Mouse (Mus musculus): ENCODE measurements around the gene Cacna2d1. TPM values are rescaled to one million over a fixed set of nuclear protein-coding genes. Genes with fewer than 3 reads are reported as not detected.
A peak's percentile ranks its signal among the peaks of the same experiment; 100 is the strongest.

Cacna2d1 gene
- 9.9 and 15.4 TPM in 2 replicates for polyA plus RNA-seq (2016; fragmentation: Nextera tagmentation; extraction: Ambion mirVana)

- DNase-seq (ENCODE audit: low spot score) = peak; percentile 79
- under 1% methylated on average over 92 of the region's 120 CpGs for WGBS
- H3K27me3 ChIP-seq (ENCODE audit: insufficient read depth, poor library complexity, severe bottlenecking) = peaks cover 28% of the 10 kb centered on the region; the same call in 1 of the 2 replicates
- H3K4me3 ChIP-seq = peak within 1 kb of the TSS; percentile 83
- H3K4me1 ChIP-seq = peaks cover 13% of the 10 kb centered on the region
- no peaks in the 10 kb centered on the region for H3K36me3 ChIP-seq
- no peaks in the 10 kb centered on the region for H3K9me3 ChIP-seq
- peak within 1 kb of the TSS; percentile 98 for H3K27ac ChIP-seq
Measured at GRCm38 (mm10) chr5:15934376-15935233, at the start of gene Cacna2d1. Cacna2d1 (plus strand) TSS chr5:15934691.

- Histone ChIP-seq H3K4me1 (no peaks in the 10 kb centered on the region), H3K36me3 (no peaks in the 10 kb centered on the region), H3K4me3 (no peak overlapping the region), H3K9me3 (no peaks in the 10 kb centered on the region), H3K27ac (no peak overlapping the region), H3K27me3 (ENCODE audit: insufficient read depth, poor library complexity, severe bottlenecking) (no peaks in the 10 kb centered on the region)
- no peak for DNase-seq (ENCODE audit: low spot score)
- 64% methylated on average over 2 of the region's 2 CpGs for WGBS
Measured at GRCm38 (mm10) chr5:15895098-15895497, 39.4 kb upstream of the Cacna2d1 start.

- H3K4me3 ChIP-seq = no peak overlapping the region
- H3K27me3 ChIP-seq (ENCODE audit: insufficient read depth, poor library complexity, severe bottlenecking) = no peaks in the 10 kb centered on the region
- no peaks in the 10 kb centered on the region for H3K4me1 ChIP-seq
- H3K36me3 ChIP-seq = no peaks in the 10 kb centered on the region
- H3K9me3 ChIP-seq = no peaks in the 10 kb centered on the region
- H3K27ac ChIP-seq = no peak overlapping the region
- 76% methylated on average over 3 of the region's 3 CpGs for WGBS
- no peak for DNase-seq (ENCODE audit: low spot score)
Measured at GRCm38 (mm10) chr5:15896706-15897105, 37.8 kb upstream of the Cacna2d1 start.

- Histone ChIP-seq H3K36me3 (no peaks in the 10 kb centered on the region), H3K27ac (no peak overlapping the region), H3K9me3 (no peaks in the 10 kb centered on the region), H3K4me3 (no peak overlapping the region), H3K4me1 (no peaks in the 10 kb centered on the region), H3K27me3 (ENCODE audit: insufficient read depth, poor library complexity, severe bottlenecking) (no peaks in the 10 kb centered on the region)
- DNase-seq (ENCODE audit: low spot score) = no peak
- WGBS = 90% methylated on average over 3 of the region's 3 CpGs
Measured at GRCm38 (mm10) chr5:15906446-15906845, 28.0 kb upstream of the Cacna2d1 start.

GRCm38 (mm10) chr5:15914931-15915330 is 19.6 kb upstream of the Cacna2d1 start:
- Histone ChIP-seq H3K4me3 (no peak overlapping the region), H3K36me3 (no peaks in the 10 kb centered on the region), H3K27me3 (ENCODE audit: insufficient read depth, poor library complexity, severe bottlenecking) (no peaks in the 10 kb centered on the region), H3K9me3 (no peaks in the 10 kb centered on the region), H3K4me1 (no peaks in the 10 kb centered on the region), H3K27ac (no peak overlapping the region)
- WGBS = 56% methylated on average over 1 of the region's 1 CpGs
- no peak for DNase-seq (ENCODE audit: low spot score)

GRCm38 (mm10) chr5:15928506-15928905 is 6.0 kb upstream of the Cacna2d1 start:
- H3K4me3 ChIP-seq = no peak overlapping the region
- no peaks in the 10 kb centered on the region for H3K9me3 ChIP-seq
- H3K27me3 ChIP-seq (ENCODE audit: insufficient read depth, poor library complexity, severe bottlenecking) = peaks cover 4% of the 10 kb centered on the region; the same call in 1 of the 2 replicates
- H3K36me3 ChIP-seq = no peaks in the 10 kb centered on the region
- no peak overlapping the region for H3K27ac ChIP-seq
- peaks cover 2% of the 10 kb centered on the region; the same call in 1 of the 2 replicates for H3K4me1 ChIP-seq
- DNase-seq (ENCODE audit: low spot score) = no peak
- 75% methylated on average over 6 of the region's 6 CpGs for WGBS

GRCm38 (mm10) chr5:15933017-15933416 is 1.5 kb upstream of the Cacna2d1 start:
- Histone ChIP-seq H3K9me3 (no peaks in the 10 kb centered on the region), H3K27me3 (ENCODE audit: insufficient read depth, poor library complexity, severe bottlenecking) (peaks cover 28% of the 10 kb centered on the region; the same call in 1 of the 2 replicates), H3K36me3 (no peaks in the 10 kb centered on the region), H3K4me3 (no peak overlapping the region), H3K4me1 (peaks cover 13% of the 10 kb centered on the region), H3K27ac (no peak overlapping the region)
- DNase-seq (ENCODE audit: low spot score) = no peak
- 16% methylated on average over 6 of the region's 6 CpGs for WGBS

- no peaks in the 10 kb centered on the region for H3K9me3 ChIP-seq
- no peak for DNase-seq (ENCODE audit: low spot score)
- peaks cover 28% of the 10 kb centered on the region; the same call in 1 of the 2 replicates for H3K27me3 ChIP-seq (ENCODE audit: insufficient read depth, poor library complexity, severe bottlenecking)
- H3K4me1 ChIP-seq = peaks cover 13% of the 10 kb centered on the region
- H3K27ac ChIP-seq = peak overlapping the region; percentile 98
- peak overlapping the region; percentile 83 for H3K4me3 ChIP-seq
- no peaks in the 10 kb centered on the region for H3K36me3 ChIP-seq
- WGBS = 6% methylated on average over 17 of the region's 17 CpGs
Measured at GRCm38 (mm10) chr5:15933581-15934375, 713 bp upstream of the Cacna2d1 start.

- DNase-seq (ENCODE audit: low spot score) = peak; percentile 74
Measured at GRCm38 (mm10) chr5:15935234-15935728, 790 bp downstream of the Cacna2d1 start.

GRCm38 (mm10) chr5:15935831-15936710 is 1.6 kb downstream of the Cacna2d1 start:
- Histone ChIP-seq H3K27ac (peak overlapping the region; percentile 98; the same call in 1 of the 2 replicates), H3K27me3 (ENCODE audit: insufficient read depth, poor library complexity, severe bottlenecking) (peaks cover 28% of the 10 kb centered on the region; the same call in 1 of the 2 replicates), H3K9me3 (no peaks in the 10 kb centered on the region), H3K4me1 (peaks cover 13% of the 10 kb centered on the region), H3K36me3 (no peaks in the 10 kb centered on the region), H3K4me3 (peak overlapping the region; percentile 83)
- no peak for DNase-seq (ENCODE audit: low spot score)
- WGBS = 31% methylated on average over 14 of the region's 14 CpGs

More at GRCm38 (mm10) chr5:15935234-15935728, 790 bp downstream of the Cacna2d1 start:
- no peaks in the 10 kb centered on the region for H3K36me3 ChIP-seq
- under 1% methylated on average over 27 of the region's 27 CpGs for WGBS
- peaks cover 28% of the 10 kb centered on the region; the same call in 1 of the 2 replicates for H3K27me3 ChIP-seq (ENCODE audit: insufficient read depth, poor library complexity, severe bottlenecking)
- H3K4me1 ChIP-seq = peaks cover 13% of the 10 kb centered on the region
- peak overlapping the region; percentile 83 for H3K4me3 ChIP-seq
- H3K27ac ChIP-seq = peak overlapping the region; percentile 98
- H3K9me3 ChIP-seq = no peaks in the 10 kb centered on the region

- Histone ChIP-seq H3K27me3 (ENCODE audit: insufficient read depth, poor library complexity, severe bottlenecking) (0 out of 2 replicates have a peak, but pooled peaks cover 7% of the 10 kb centered on the region), H3K27ac (no peak overlapping the region), H3K36me3 (peaks cover 10% of the 10 kb centered on the region; the same call in 1 of the 2 replicates), H3K9me3 (no peaks in the 10 kb centered on the region; the same call in 1 of the 2 replicates), H3K4me3 (no peak overlapping the region), H3K4me1 (no peaks in the 10 kb centered on the region)
- DNase-seq (ENCODE audit: low spot score) = no peak
- WGBS = 65% methylated on average over 6 of the region's 6 CpGs
Measured at GRCm38 (mm10) chr5:15941191-15941725, 6.8 kb downstream of the Cacna2d1 start.
